Mouse (Mus musculus) skeletal muscle tissue, postnatal 0 days (tissue): Measurements from ENCODE around the gene Fam161a. TPM values are rescaled to one million over a fixed set of nuclear protein-coding genes. Genes with fewer than 3 reads are reported as not detected.

Experiments used
- polyA plus RNA-seq: library from polyadenylated mRNA; unstranded; fragments of >200 nt; fragmentation: Nextera tagmentation; extraction: Ambion mirVana; gene quantifications from 2 replicates; pipeline ENCODE4 v1.2.1, GENCODE M21; 2015

The Fam161a gene
- polyA plus RNA-seq = 2.1 and 2.6 TPM in 2 replicates

DNA sequence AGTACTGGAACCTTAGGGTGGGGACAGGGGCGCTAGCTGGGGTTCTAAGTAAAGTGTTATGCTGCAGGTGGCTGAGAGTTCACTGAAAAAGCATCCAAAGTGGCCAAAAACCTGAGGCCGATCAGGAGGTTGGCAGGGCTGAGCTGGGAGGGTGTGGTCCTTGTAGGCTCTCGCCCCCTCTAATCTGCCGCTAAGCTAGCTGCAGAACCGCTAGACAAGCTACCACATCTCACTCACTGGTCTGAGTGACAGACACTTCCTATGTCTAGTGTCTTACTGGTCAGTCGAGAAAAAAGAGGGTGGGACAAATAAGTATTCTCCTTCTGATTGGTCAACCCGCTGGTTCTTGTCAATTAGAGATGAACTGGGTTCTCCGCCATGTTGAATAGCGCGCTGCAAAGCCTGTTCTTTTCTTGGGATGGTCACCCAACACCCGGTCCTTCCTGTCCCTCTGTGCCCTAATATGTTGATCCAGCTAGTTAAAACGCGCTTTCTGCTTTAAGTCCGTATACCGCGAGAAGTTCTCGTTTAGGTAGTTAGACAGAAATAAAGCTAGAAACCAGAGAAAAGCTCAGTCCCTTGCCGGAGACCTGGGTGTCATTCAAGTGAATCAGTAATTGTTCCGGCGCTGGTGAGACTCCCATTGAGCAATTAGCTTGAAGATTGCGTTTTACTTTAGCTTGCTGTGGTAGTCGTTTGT is at the start of gene Fam161a:
Gene Fam161a, plus strand, starts transcription at position 51 of the 700 bp plus-strand sequence.

DNA sequence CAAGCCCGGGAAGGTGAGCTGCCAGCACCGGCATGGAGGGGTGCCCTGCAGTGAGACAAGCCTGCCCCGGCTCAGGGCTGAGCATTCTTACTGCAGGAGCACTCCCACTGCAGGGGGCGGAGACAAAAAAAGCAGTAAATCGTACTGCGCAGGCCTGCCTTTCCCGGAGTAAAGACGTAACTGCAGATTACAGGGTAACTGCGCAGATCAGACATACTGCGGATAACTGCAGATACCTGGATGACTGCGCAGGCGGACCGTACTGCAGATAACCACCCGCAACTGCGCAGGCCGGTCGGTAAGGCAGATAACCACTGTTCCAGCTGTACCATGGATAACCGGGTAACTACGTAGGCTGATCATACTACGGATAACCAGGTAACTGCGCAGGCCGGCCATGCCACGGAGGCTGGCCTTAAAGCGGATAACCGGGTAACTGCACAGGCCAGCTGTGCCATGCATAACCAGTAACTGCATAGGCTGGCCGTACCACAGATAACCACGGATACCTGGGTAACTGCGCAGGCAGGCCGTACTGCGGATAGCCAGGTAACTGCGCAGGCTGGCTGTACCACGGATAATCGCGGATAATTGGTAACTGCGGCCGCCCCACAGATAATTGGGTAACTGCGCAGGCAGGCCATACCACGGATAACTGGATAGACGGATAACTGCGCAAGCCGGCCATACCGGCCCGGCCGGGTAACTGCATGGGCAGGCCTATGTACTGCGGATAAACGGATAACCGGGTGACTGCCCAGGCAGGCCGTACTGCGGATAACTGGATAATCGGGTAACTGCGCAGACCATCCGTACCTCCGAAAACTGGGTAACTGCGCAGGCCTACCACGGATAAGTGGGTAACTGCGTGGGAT is 35.3 kb upstream of the Fam161a start, which contains the start of gene Zrsr1:
Gene Zrsr1, plus strand, starts transcription at position 171 of the 875 bp plus-strand sequence.

DNA sequence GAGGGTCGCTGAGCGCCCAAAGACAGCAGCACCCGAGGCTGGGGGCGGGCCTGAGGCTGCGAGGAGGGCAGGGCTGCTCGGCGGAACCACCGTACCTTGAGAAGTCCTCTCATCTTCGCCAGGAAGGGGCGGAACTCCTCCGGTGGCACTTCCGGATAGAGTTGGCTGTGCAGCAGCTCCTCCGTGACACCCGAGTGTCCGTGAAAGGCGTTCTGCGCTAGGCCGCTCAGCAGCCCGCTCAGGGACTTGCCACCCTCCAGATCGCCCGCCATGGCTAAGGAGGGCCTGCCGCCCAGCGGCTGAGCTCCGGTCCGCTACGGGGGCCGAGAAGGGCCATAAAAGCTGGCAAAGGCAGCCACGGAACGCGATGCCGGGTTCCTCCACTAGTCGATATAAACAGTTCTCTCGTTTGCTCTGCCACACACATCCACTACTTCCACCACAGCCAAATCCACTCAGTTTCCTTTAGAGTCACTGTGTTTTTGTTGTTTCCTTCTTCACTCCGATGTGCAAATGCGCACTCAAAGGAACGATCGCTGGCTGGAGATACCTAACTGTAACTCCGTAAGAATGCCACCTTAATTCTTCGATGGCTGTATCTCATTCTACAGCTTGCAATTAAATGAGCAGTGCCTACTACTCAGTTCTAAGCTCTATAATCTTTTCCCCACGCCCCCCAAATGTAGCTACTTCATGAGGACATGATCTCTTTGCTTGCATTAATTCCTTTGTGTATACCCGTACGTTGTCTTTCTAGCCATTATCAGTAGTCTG is 25.2 kb upstream of the Fam161a start, which contains the start of the genes Gm28048 and Commd1:
Gene Gm28048, minus strand, starts transcription at position 107 of the 774 bp plus-strand sequence.
Gene Commd1, minus strand, starts transcription at position 399 of the 774 bp plus-strand sequence.

DNA sequence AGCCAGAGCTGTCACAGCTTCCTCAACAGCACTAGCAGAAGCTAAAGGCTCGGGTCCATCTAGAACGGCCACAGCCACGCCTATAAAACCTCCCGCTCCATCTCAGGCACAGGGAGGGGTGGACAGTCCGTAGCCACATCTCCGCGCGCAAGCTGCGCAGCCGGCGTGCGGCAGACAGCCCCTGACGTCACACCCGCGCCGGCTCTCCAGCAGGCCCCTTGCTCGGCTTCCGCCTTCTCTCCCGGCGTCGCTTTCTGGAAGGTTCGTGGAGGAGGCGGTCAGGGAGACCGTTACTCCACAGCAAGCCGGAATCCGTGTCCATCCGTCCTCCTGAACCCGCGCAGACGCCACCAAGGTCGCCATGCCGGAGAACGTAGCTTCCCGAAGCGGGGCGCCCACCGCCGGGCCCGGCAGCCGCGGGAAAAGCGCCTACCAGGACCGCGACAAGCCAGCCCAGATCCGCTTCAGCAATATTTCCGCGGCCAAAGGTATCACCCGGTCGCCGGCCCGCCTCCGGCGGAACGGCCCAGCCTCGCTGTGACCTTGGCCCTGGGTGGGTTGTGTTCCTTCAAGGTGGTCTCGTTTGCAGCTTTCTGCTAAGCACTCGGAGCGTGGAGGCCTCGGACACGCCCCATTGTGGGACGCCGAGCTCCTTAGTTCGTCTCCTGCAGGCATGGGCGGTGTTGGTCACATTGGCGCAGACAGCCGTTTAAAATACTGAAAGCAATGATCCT is 16.8 kb upstream of the Fam161a start, which contains the start of gene Cct4:
Gene Cct4, plus strand, starts transcription at position 127 of the 734 bp plus-strand sequence.

Other genes with a start within 250 kb of the Fam161a start
- gene B3gnt2, start 146.6 kb upstream of the Fam161a start, polyA plus RNA-seq = 2.2 and 4.4 TPM in 2 replicates
- 2.0 and 3.1 TPM in 2 replicates for gene Zrsr1, start 35.5 kb upstream of the Fam161a start, polyA plus RNA-seq
- gene Gm28048, start 25.4 kb upstream of the Fam161a start, polyA plus RNA-seq = 3.6 and 4.1 TPM in 2 replicates
- gene Commd1, start 25.1 kb upstream of the Fam161a start, polyA plus RNA-seq = 298 and 316 TPM in 2 replicates
- gene Cct4, start 17.0 kb upstream of the Fam161a start, polyA plus RNA-seq = 148 and 150 TPM in 2 replicates
- 18.4 and 20.8 TPM in 2 replicates for gene Xpo1, start 248.5 kb downstream of the Fam161a start, polyA plus RNA-seq